Comparison of ENCODE assay signal across 9 mouse cellular contexts in the genomic region with DNA sequence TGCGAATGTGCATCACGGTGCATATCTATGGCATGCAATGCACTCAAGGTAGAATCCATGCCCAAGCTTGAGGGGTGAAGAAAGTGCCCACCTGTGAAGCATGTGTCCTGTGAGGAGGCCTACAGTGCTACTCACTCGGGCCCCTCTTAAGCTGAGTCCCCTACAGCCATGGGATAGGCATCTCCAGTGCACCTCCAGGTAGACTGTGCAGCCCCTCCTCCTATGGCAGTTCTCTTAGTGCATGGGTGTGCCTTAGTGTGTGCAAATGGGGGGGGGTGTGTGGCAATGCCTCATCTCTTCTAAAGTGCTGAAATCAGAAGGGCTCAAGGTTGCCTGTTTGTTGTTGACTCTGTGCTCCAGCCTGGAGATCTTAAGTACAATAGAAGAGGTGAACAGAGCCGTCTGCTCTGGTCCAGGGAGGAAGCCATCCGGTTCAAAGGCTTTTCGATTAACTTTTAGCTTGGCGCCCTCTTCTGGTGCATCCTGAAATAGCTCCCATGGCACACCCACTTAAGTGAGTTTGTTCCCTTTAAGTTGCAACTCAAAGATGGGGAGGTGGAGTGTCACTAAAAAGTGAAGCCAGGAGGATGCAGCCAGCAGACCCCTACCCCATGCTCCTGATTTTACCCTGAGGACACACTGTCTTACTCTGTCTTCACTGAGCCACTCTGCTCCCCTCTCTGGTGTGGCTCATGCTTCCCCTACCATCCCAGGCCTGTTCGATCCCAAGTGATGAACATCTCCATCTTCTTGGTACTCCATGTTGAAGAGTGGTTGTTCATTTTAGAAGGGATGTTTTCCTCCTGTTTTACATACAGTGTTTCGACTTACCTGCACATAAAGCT. TPM values are rescaled to one million over a fixed set of nuclear protein-coding genes. Genes with fewer than 3 reads are reported as not detected.
A peak's percentile ranks its signal among the peaks of the same experiment; 100 is the strongest.
DNase-seq lines count a peak whose midpoint lies in the region; ATAC-seq and TF ChIP-seq lines count a peak whose summit lies in the region.
"Had no signal": no experiment of that assay in that cellular context is flagged by ENCODE, and none has a peak within 500 bp of the region (broad histone marks: within the 10 kb centered on the region; RNA-seq: fewer than 3 reads in every experiment).

No protein-coding gene starts in this region.

- no peak overlapping the region for H3K27ac ChIP-seq in limb, embryonic 14.5 days (replicated peaks; ENCODE audit: low read depth, low read length)
- no peak overlapping the region for H3K27ac ChIP-seq in stomach, postnatal 0 days (replicated peaks)
- H3K27ac ChIP-seq: embryonic facial prominence, embryonic 12.5 days had no signal

- no peak for ATAC-seq in limb, embryonic 14.5 days (ENCODE audit: low FRiP score, low read depth)
- peak; percentile 47; the same call in 1 of the 2 replicates for ATAC-seq in stomach, postnatal 0 days (ENCODE audit: low FRiP score, low TSS enrichment)

- no peak for TF ChIP-seq EP300 in stomach, postnatal 0 days (optimal IDR thresholded peaks at IDR 0.05)

- no peaks in the 10 kb centered on the region for H3K9me3 ChIP-seq in limb, embryonic 14.5 days (ENCODE audit: control insufficient read depth, low read length)
- H3K9me3 ChIP-seq in stomach, postnatal 0 days (ENCODE audit: control insufficient read depth, low read length) = no peaks in the 10 kb centered on the region
- H3K9me3 ChIP-seq: embryonic facial prominence, embryonic 12.5 days had no signal

- no peaks in the 10 kb centered on the region for H3K36me3 ChIP-seq in limb, embryonic 14.5 days (ENCODE audit: control insufficient read depth, insufficient read depth, low read length)
- no peaks in the 10 kb centered on the region for H3K36me3 ChIP-seq in stomach, postnatal 0 days (ENCODE audit: control insufficient read depth, insufficient read depth, low read length)
- H3K36me3 ChIP-seq: embryonic facial prominence, embryonic 12.5 days had no signal

- H3K9ac ChIP-seq in limb, embryonic 14.5 days (ENCODE audit: low read depth, low read length, severe bottlenecking) = no peak overlapping the region
- H3K9ac ChIP-seq in stomach, postnatal 0 days (ENCODE audit: low read length) = no peak overlapping the region
- H3K9ac ChIP-seq: embryonic facial prominence, embryonic 12.5 days had no signal

- DNase-seq in urinary bladder, postnatal 10 days (ENCODE audit: low spot score) = peak; percentile 40
- no peak for DNase-seq in urinary bladder, adult 2 months (ENCODE audit: low spot score)
- DNase-seq in cerebellum, postnatal 25 days = peak; percentile 69 to 83
- peak; percentile 45 to 46 for DNase-seq in gastrocnemius, adult 8-10 months (ENCODE audit: low spot score in 2 of 2)
- peak; percentile 72 for DNase-seq in kidney, adult 18-20 months
- DNase-seq in limb, embryonic 14.5 days (ENCODE audit: low spot score) = peak; percentile 81
- DNase-seq in natural killer cell, adult 2 months (ENCODE audit: low spot score in 2 of 2) = peak; percentile 38 to 54
- DNase-seq in stomach, postnatal 0 days (ENCODE audit: low spot score) = peak; percentile 78

- WGBS in limb, embryonic 14.5 days = 47% methylated on average over 9 of the region's 9 CpGs
- 50% methylated on average over 9 of the region's 9 CpGs for WGBS in stomach, postnatal 0 days

- H3K4me2 ChIP-seq in limb, embryonic 14.5 days (replicated peaks; ENCODE audit: low read depth, low read length, severe bottlenecking) = no peak overlapping the region
- no peak overlapping the region for H3K4me2 ChIP-seq in stomach, postnatal 0 days (replicated peaks; ENCODE audit: low read depth)
- H3K4me2 ChIP-seq: embryonic facial prominence, embryonic 12.5 days had no signal

- H3K27me3 ChIP-seq in limb, embryonic 14.5 days (ENCODE audit: control insufficient read depth, insufficient read depth, low read length) = no peaks in the 10 kb centered on the region
- no peaks in the 10 kb centered on the region for H3K27me3 ChIP-seq in stomach, postnatal 0 days (ENCODE audit: control insufficient read depth, insufficient read depth, low read length)
- H3K27me3 ChIP-seq: embryonic facial prominence, embryonic 12.5 days had no signal

- no peaks in the 10 kb centered on the region for H3K4me1 ChIP-seq in limb, embryonic 14.5 days (ENCODE audit: control insufficient read depth, insufficient read depth, low read length)
- H3K4me1 ChIP-seq in stomach, postnatal 0 days (replicated peaks; ENCODE audit: control insufficient read depth, insufficient read depth) = no peaks in the 10 kb centered on the region
- H3K4me1 ChIP-seq: embryonic facial prominence, embryonic 12.5 days had no signal

- H3K4me3 ChIP-seq in limb, embryonic 14.5 days (replicated peaks; ENCODE audit: low read length) = no peak overlapping the region
- H3K4me3 ChIP-seq in stomach, postnatal 0 days (ENCODE audit: low read depth, low read length) = no peak overlapping the region
- H3K4me3 ChIP-seq: embryonic facial prominence, embryonic 12.5 days had no signal

- no peak for TF ChIP-seq POLR2A in limb, embryonic 14.5 days (IDR thresholded peaks at IDR 0.05; ENCODE audit: borderline replicate concordance, extremely low read depth, insufficient read depth, insufficient read length)

- TF ChIP-seq CTCF in stomach, postnatal 0 days (IDR thresholded peaks at IDR 0.05; ENCODE audit: low read depth) = peak; percentile 85

RNA-seq across cellular contexts. Expression of a gene that starts 55.0 kb away (rescaled TPM):
- polyA plus RNA-seq in urinary bladder, adult 2 months (2012; rRNA removed) = 21.5 and 24.3 TPM in 2 replicates
- 10 to 100 TPM in 1 of 4 experiments, 1 to 10 TPM in 3; 8.2 to 10.4 (median 9.0) TPM for total RNA-seq in gastrocnemius, adult 8-10 months (2022)
- 11.6 and 13.2 TPM in 2 replicates for polyA plus RNA-seq in limb, embryonic 14.5 days (2012; rRNA removed)
- polyA plus RNA-seq in limb, embryonic 14.5 days (2014; fragmentation: Nextera tagmentation; extraction: Ambion mirVana) = 19.2 and 21.4 TPM in 2 replicates
- polyA plus RNA-seq in stomach, postnatal 0 days (2015; fragmentation: Nextera tagmentation; extraction: Ambion mirVana) = 14.0 and 15.0 TPM in 2 replicates
